Mouse (Mus musculus) urinary bladder, postnatal 36 days (tissue): ENCODE results near the gene Cfap45.

Source experiments
- DNase-seq, 2 experiments: peaks; one replicate each; pipeline ENCODE4 v3.0.0; 2022; ENCODE audit warnings: low spot score in 2 of 2, mixed read lengths in 1 of 2

Cfap45 gene

GRCm38 (mm10) chr1:172562641-172563464 is 42.3 kb downstream of the Cfap45 start:
- peak; percentile 73 to 79 for DNase-seq

GRCm38 (mm10) chr1:172563465-172563828 is 42.8 kb downstream of the Cfap45 start:
- no peak for DNase-seq

GRCm38 (mm10) chr1:172566131-172566530 is 45.5 kb downstream of the Cfap45 start:
- DNase-seq: no peak

GRCm38 (mm10) chr1:172567758-172568157 is 47.2 kb downstream of the Cfap45 start:
- no peak for DNase-seq

GRCm38 (mm10) chr1:172580116-172580515 is 59.5 kb downstream of the Cfap45 start:
- no peak for DNase-seq

GRCm38 (mm10) chr1:172582436-172582835 is 61.8 kb downstream of the Cfap45 start:
- DNase-seq: no peak

GRCm38 (mm10) chr1:172584271-172584670 is 63.7 kb downstream of the Cfap45 start:
- DNase-seq: no peak

- no peak for DNase-seq
Measured at GRCm38 (mm10) chr1:172585026-172585425, 64.4 kb downstream of the Cfap45 start.

GRCm38 (mm10) chr1:172585612-172586567 is 65.3 kb downstream of the Cfap45 start:
- no peak for DNase-seq

GRCm38 (mm10) chr1:172590385-172590784 is 69.8 kb downstream of the Cfap45 start, which contains the start of gene Slamf8:
Gene Slamf8, minus strand, starts transcription at chr1:172590568.
- peak in 1 of 2 experiments; percentile 39 for DNase-seq

- no peak for DNase-seq
Measured at GRCm38 (mm10) chr1:172593321-172593720, 72.7 kb downstream of the Cfap45 start.

GRCm38 (mm10) chr1:172593956-172594355 is 73.4 kb downstream of the Cfap45 start:
- no peak for DNase-seq

- no peak for DNase-seq
Measured at GRCm38 (mm10) chr1:172594495-172594894, 73.9 kb downstream of the Cfap45 start.
